Mouse (Mus musculus): Measurements from ENCODE around the gene Rars. TPM values are rescaled to one million over a fixed set of nuclear protein-coding genes. Genes with fewer than 3 reads are reported as not detected.
"Not testable (repeated sequence)": the region's sequence is repeated elsewhere in the genome, so short reads cannot be mapped to it uniquely, and the experiment has no call there.

Rars gene
- total RNA-seq, 2 experiments from 2014 or later, result 74.8 to 77.9 TPM

DNA sequence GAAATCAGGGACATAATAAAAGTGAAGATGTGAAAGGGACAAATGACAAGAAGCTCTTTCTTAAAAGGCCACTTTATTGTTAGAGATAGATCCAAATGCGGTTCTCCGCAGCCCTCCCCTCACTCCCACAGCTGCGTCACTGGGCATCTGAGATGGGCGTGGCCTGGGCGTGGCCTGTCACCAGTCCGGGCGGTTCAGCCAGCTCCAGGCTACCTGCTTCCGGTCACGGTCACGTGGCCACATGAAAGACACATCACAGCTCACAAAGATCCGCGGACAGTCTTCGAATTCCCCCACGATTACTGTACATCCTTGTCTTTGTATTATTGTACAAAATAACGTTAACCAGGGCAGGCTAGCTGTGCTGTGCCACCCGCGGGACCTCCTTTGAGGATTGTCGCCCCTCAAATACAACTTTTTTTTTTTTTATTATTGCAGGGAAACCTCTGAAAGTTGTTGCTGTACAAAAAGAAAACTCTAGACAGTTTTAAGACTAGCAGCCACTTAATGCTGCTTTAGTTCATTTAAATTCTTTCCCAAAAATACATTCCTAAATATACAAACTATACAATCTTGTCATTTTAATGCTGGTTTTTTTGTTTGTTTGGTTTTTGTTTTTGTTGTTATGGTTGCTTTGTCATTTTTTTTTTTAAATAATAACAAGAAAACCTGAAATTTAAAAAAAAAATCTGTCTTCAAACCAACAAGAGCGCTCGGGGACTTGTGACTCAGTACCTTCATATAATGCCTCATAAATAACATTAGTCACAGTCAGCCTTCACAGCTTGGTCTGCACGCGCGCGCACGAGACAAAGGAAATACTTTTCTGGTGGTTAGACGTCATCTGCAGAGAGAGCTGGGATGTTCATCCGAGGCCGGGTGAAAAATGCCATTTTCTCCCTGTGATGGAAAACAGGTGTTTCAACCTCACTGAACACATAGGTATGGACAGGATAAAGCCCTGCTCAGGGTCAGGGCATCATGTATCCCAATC, 4.3 kb upstream of the Rars start:
- peak; percentile 80 to 88 for DNase-seq (ENCODE audit: low spot score in 2 of 2)

DNA sequence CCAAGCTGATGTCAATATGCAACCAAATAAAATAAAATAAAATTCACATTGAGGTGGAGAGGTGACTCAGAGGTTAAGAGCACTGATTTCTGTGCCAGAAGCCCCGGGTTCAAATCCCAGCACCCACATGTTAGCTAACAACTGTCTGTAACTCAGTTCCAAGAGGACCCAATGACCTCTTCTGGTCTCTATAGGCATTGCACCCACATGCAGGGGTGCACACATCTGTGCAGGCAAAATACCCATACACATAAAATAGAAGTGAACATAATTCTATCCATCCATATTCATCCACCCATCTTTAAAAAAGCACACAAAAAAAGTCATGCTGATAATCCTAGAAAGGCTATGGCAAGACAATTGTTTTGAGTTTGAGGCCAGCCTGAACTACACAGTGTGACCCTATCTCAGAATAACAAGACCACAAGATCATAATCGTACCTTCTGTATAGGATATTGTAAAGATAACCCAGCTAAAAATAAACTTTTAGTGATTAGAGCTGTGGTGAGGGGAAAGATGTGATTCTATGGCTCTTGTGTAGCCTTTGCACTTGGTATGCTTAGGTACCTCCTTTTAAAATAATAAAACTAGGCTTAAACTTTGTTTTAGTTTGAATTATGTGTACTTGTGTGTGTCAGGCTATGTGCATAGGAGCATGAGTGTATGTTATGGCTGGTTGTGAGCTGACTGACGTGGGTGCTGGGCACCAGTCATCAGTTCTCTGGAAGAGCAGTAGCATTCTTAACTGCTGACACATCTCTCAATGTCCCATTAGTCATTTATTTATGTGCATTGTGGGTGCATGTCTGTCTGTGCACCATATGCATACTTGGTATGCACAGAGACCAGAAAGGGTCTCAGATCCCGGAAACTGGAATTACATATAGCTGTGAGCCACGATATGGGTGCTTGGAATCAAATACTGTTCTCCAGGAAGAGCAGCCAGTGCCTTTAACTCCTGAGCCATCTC, 3.1 kb upstream of the Rars start:
- no peak for DNase-seq (ENCODE audit: low spot score in 2 of 2)

DNA sequence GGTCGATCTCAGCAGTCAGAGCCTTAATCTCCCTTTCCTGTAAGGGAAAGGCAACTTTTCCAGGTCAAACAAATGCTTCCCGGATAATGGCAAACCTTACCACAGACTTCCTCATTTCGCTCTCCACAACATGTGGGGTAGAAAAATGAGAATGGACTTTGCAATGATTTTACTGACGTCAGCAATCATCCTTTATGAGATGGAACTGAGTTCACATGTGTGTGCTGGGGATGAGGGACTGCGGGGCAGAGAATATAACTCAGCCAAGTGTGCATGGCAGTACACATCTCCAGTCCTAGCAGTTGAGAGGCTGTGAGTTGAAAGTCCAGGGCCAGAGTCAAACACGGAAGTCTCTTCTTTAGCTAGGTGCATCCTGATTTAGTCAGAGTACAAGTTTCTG, 1.0 kb downstream of the Rars start:
- DNase-seq (ENCODE audit: low spot score in 2 of 2), result no peak

DNA sequence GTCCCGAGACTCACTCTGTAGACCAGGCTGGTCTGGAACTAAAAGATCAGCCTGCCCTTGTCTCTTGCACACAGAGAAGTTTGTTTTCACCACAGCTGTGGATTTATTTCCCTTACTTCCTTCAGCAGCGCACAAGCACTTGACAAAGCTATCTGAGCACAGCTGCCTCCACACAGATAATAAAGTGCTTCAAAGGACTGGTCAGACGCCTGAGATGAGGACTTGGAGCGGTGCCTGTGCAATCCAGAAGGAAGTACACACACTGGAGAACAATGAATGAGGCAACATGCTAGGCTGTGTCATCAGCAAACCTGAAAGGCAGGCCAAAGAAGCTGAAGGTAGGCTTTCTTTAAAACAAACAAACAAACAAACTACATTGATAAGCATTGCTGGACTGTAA, 2.2 kb downstream of the Rars start:
- DNase-seq (ENCODE audit: low spot score in 2 of 2), result no peak

DNA sequence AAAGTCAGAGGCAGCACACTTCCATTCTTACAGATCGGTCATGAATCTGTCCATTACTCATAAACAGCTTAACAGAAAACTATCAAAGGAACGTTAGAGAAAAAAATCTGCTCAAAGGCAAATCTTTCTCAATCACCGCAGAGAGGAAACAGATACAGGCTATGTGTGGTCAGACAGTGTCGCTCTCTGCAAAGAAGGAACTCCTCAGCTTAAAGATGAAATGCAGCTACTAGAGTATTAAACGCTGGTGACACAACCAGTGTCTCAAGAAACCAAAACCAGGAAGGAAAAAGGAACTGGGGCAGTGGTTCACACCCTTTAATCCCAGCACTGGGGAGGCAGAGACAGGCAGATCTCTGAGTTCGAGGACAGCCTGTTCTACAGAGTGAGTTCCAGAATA, 6.6 kb downstream of the Rars start:
- DNase-seq (ENCODE audit: low spot score in 2 of 2), result no peak

DNA sequence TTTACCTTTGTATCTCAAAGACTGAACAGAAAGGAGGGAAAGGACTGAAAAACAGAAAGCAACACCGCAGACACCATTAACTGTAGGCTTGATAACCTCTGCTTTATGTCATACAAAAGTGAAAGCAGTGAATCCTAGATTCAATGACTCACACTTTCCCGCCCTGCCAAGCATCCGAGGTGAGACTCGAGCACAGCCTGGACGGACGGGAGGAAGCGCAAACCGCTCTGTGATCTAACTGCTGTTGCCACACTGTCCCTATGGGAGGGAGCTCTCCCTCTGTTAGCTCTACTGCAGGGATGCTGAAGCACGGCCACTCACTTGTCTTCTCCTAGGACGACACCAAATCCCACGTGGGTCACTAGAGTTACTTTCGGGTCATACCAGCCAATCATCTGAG, 18.0 kb downstream of the Rars start:
- DNase-seq (ENCODE audit: low spot score in 2 of 2), result no peak

DNA sequence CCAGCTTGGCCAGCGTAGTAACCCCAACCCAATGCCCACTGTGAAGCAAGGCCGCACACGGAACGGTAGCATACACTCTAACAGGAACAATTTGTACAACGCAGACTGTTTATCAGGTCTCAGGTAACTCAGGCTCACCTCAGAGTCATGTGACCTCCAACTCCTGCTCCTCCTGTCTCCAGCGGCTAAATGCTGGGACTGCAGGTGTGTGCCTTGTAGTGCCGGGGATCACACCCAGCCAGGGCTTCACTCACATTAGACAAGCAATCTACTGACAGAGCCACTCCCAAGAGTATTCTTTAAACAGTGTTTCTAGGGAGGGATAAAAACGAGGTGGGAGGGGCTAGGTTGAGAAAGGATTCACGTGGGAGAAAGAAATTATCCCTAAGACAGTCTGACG, 22.8 kb downstream of the Rars start:
- DNase-seq (ENCODE audit: low spot score in 2 of 2), result no peak

DNA sequence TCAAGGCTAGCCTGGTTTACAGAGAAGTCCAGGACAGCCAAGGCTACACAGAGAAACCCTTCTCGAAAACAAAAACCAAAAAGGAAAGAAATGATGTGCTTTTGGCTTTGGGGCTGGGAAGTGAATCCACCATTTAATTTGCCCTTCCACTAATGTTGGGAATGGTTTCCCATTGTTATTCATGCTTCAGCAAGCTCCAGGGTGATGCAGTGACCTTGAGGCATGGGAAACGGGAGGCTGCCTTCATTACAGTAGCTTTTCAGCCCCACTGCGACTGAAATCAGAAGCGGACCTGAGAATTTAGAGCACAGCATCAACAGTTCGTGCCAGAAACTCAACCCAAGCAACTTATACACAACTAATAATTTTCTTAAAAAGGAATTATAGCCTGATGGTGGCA, 33.0 kb downstream of the Rars start:
- no peak for DNase-seq (ENCODE audit: low spot score in 2 of 2)

DNA sequence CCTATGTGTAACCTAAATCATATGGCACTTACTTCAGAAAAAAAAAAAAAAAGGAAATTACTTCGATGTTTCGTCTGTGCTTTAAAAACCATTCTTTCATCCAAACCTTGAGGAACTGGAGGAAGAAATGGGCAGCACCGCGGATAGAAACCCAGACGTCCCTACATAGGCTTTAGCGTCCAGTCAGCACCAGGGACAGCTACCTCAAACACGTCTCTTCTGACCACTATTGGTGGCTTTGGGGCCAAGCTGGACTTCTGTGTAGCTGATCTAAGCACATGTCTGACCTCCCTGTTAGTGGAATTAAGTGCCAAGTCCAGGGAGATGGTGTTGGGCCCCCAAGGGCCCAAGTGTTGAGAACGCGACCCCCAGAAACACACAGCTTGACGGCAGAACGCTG, 35.4 kb downstream of the Rars start, which contains the start of gene Fbll1:
TSS of gene Fbll1 (minus strand) at position 11 of the 400 bp plus-strand sequence.
- DNase-seq (ENCODE audit: low spot score in 2 of 2), result peak in 1 of 2 experiments; percentile 31

DNA sequence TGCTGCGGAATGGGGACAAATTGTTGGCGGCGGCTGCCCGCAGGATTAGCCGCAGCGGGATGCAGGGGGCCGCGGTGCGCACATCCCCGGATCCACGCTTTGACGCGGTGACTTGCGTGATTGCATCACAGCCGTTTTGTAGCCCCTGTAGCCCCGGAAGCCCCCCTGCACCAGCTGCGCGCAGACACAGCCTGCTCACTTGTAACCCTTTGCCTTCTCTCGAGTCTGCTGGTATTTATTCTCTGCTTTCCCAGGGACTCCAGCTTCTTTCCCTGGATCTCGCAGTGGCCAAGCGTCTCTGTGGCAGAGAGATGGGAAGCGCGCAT, 35.8 kb downstream of the Rars start:
- DNase-seq (ENCODE audit: low spot score in 2 of 2), result no peak

DNA sequence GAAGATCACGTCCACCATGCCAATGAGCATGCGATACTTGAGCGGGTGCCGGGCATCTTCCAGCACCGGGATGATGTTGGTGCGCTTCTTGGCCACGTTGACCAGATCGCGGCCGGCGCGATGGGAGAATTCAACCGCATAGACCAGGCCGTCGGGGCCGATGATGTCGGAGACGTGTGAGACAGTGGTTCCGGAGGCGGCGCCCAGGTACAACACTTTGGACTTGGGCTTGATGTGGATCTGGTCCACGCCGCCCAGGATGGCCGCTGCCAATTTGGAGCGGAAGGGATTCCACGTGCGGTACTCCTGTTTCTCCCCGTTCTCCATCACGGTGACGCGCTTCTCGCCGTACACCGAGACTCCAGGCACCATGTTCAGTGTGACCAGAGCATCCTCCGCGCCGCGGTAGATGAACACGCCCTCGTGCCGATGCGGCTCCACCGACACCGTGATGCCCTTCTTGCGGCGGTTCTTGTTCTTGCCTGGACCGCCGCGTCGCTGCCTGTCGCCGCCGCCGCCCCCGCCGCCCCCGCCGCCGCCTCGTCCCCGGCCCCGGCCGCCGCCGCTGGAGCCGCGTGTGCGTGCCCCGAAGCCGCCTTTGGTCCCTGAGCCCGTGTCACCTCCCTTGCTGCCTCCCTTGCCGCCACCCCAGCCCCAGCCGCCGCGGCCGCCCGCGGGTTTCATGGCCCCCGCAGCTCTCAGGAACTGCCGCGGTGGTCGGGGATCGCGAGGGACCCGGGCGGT, 36.4 kb downstream of the Rars start:
- DNase-seq (ENCODE audit: low spot score in 2 of 2), result no peak

DNA sequence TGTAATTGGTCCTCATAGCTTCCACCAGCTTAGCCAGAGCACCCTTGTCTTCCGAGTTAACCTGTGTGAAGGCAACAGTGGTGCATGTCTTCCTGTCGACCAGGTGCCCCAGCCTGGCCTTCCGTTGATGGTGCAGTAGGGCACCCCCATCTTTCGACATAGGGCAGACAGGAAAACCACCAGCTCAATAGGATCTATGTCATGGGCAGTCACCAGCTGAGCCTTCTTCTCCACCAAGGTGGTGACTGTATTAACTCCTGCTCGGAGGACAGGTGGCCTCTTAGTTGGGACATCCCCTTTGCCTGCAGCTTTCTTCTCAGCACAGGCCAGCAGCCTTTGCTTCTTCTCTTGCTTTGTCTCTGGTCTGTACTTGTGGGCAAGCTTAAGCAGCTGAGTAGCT, 41.5 kb downstream of the Rars start:
- DNase-seq (ENCODE audit: low spot score in 2 of 2), result not testable (repeated sequence)

DNA sequence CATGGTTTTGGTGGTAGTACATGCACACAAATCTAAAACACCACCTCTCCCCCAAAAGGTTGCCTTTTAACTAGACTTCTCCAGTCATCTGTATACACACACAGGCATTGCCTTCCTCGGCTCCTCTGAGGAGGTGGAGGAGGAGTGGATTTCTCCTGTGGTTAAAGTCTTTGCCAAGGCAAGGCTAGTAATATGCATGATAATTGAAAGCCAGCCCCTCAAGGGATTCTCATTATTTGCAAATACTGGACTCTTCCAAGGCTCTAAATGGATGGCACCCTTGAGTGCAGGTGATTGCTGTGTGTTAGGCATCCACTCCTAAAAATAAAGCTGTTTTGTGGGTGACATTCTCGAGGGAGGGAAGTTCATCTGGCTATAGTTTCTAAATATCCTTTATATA, 45.9 kb downstream of the Rars start:
- no peak for DNase-seq (ENCODE audit: low spot score in 2 of 2)

DNA sequence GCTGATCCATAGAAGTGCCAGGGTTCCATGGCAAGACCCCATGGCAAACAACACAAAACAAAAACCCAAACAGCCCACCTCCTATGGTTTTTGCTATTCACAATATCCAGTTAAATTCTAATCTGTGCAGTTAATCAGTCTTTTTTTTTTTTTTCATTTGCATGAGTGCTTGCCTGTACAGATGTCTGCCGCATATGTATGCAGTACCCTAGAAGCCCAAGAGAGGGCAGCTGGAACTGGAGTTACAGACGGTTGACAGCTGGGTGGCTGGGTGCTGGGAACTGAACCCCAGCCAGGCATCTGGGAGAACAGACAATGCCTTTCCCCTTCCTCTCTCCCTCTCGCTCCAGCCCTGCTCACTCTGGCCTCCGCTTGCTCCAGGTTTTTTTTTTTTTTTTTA, 49.8 kb downstream of the Rars start:
- DNase-seq (ENCODE audit: low spot score in 2 of 2), result no peak

DNA sequence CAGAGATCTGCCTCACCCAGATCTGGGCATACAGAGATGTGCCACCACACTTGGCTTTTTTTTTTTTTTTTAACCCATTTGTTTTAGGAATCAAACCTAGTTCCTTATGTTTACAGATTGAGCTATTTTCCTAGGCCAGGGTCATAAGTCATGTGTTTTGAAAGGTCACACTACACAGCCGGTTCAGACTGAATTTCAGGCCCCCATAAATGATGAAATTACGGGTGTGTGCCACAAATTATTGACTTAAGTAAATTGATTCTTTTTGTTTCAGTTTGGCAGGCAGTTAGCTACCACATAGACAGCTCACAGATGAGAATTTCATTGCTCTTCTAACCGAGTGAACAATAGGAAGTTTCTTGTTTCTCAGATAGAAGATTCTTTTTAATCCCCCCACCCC, 50.3 kb downstream of the Rars start:
- no peak for DNase-seq (ENCODE audit: low spot score in 2 of 2)

DNA sequence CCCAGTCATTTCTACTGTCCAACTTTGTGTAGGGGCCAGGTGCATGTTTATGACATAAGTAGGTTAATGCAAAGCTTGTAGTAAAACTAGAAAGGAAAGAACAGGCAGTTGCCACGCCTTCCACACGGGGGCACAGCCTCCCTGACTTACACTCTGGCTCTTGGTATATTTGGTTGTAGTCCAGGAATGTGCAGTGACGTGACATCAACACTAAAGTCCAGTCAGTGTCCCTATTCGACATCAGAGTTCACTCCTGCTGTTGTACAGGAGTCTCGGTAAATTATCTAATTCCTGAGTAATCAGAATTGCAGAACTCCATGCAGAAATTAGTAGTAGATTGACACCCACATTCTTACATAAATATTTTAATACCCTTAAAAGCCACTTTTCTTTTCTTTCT, 51.3 kb downstream of the Rars start:
- DNase-seq (ENCODE audit: low spot score in 2 of 2), result no peak

DNA sequence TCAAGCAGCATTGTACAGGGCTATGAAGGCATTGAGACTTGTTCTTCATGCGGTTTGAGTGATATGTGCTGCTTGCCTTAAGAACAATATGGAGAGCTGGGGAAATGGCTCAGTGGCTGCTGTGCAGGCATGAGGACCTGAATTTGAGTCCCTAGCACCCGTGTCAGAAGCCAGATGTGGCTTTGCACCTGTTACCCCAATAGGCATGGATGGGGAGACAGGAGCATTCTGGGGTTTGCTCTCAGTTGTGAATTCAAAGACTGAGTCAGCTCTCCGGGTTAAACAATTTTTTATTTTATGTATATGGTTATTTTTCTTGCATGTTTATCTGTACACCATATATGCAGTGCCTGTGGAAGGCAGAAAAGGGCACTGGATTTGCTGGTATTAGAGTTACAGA, 51.9 kb downstream of the Rars start:
- DNase-seq (ENCODE audit: low spot score in 2 of 2), result no peak

DNA sequence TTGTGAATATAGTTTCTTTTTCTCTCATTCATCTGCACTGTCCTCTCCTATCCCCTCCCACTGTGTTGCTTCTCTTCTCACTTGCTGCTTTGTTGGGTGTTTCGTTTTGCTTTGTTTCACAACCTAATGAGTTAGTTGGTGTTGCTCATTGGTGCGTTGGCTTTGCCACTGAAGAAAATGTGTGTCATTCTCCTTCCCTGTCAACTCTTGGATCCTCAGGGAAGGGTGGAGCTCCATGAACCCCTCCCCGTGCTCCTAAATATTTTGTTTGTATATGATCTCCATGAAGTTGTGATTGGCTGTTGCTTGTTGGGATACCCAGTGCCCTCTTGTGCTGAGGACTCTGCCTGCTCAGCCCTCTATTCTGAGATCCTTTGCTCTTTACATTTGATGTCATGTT, 54.0 kb downstream of the Rars start:
- no peak for DNase-seq (ENCODE audit: low spot score in 2 of 2)

DNA sequence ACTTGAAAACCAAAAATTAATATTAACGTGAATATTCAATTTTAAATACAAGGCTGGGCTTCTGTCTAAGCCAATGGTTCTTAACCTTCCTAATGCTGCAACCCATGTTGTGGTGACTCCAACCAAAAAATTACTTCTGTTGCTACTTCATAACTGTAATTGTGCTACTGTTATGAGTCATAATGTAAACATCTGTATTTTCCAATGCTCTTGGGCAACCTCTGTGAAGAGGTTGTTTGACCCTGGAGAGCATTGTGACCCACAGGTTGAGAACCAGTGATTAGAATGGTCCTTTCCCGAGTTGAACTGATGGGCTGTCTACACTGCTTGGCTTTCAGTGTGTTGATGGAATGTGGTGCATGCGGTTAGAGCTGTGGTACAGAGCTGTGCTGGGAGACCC, 57.9 kb downstream of the Rars start:
- no peak for DNase-seq (ENCODE audit: low spot score in 2 of 2)

DNA sequence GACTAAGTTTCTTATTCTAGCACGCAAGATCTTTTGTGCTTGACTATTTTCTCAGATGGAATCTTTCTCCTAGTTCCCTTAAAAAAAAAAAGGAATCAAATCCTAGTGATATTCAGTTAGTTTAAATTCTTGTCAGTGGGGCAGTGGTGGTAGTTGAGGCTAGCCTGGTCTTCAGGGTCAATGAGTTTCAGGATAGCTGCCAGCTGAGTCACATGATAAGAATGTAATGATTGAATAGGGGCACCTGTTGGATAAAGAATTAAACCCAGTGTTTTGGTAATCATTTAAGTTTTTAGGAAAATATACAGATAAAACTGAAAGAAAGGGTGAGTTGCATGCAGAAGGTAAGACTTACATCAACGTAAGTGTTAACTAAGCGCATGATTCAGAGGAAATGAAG, 58.7 kb downstream of the Rars start:
- DNase-seq (ENCODE audit: low spot score in 2 of 2), result no peak

DNA sequence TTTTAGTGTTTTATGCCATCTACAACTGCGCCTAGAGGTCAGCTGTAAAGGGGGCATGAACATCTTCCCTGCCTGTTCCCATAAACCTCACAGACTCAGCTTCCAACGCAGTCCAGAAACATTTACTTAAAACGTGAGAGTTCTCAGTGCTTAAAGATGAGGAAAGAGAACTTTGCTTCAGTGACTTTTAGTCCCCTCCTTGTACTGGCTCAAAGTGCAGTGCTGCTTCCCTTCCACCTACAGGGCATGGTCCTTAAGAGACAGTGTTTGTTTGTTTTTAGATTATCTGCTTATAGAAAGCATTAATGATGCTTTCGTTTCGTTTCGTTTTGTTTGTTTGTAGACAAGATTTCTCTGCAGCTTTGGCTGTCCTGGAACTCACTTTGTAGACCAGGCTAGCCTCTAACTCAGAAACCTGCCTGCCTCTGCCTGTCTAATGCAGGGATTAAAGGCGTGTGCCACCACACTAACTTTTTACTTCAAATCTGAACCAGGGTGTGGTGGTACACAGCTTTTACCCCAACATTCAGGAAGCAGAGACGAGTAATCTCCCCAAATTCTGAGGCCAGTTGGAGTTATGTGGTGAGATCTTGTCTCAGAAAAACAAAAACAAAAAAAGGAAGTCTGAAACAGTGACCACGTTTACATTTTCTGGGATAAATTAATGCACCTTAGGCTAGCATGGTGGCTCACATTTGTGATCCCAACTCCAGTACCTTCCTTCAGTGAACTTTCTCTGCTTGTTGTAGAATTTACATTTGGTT, 63.4 kb downstream of the Rars start:
- no peak for DNase-seq (ENCODE audit: low spot score in 2 of 2)

Measured in adrenal gland, postnatal 4 days (tissue).